In genomic region chr2:27079152-27079584, GRCm38 (mm10) we compare ENCODE assay signal across 8 mouse cellular contexts. TPM values are rescaled to one million over a fixed set of nuclear protein-coding genes. Genes with fewer than 3 reads are reported as not detected.
DNase-seq lines count a peak whose midpoint lies in the region; ATAC-seq lines count a peak whose summit lies in the region.

Adamtsl2 (plus strand) TSS chr2:27079379.

- no peaks in the 10 kb centered on the region for H3K9me3 ChIP-seq in lung, embryonic 16.5 days (ENCODE audit: control insufficient read depth, low read length)

- H3K27me3 ChIP-seq in lung, embryonic 16.5 days (ENCODE audit: control insufficient read depth, insufficient read depth, low read depth, low read length): 0 out of 2 replicates have a peak, but pooled peaks cover 5% of the 10 kb centered on the region

- peak; percentile 85 for DNase-seq in NIH3T3 (ENCODE audit: low read depth)
- DNase-seq in cerebellum, postnatal 10 days: peak; percentile 89 to 91
- DNase-seq in frontal cortex, postnatal 10 days (ENCODE audit: low spot score in 2 of 2): peak; percentile 68 to 72
- peak; percentile 37 to 49 for DNase-seq in layer of hippocampus, adult 8-10 months (ENCODE audit: low spot score in 2 of 2)
- peak; percentile 82 for DNase-seq in ovary, postnatal 36 days (ENCODE audit: low spot score)

- no peaks in the 10 kb centered on the region for H3K36me3 ChIP-seq in lung, embryonic 16.5 days (ENCODE audit: control insufficient read depth, insufficient read depth, low read length)

- peaks cover 39% of the 10 kb centered on the region for H3K4me1 ChIP-seq in lung, embryonic 16.5 days (replicated peaks; ENCODE audit: control insufficient read depth, insufficient read depth, low read length)

- H3K9ac ChIP-seq in lung, embryonic 16.5 days (ENCODE audit: low read length): peak within 1 kb of the TSS; percentile 45

- peak within 1 kb of the TSS; percentile 77 for H3K27ac ChIP-seq in lung, embryonic 16.5 days (ENCODE audit: low read length)

- peak within 1 kb of the TSS; percentile 39 for H3K4me3 ChIP-seq in lung, embryonic 16.5 days (ENCODE audit: low read length)

- peak; percentile 68 to 70 for ATAC-seq in hematopoietic stem cell, adult 5-6 weeks (replicated peaks in 1 of 2; ENCODE audit: insufficient read depth in 1 of 2, low FRiP score in 2 of 2, low TSS enrichment in 1 of 2, low read depth in 1 of 2, poor library complexity in 2 of 2, severe bottlenecking in 2 of 2)
- ATAC-seq in lung, embryonic 16.5 days (ENCODE audit: low read depth): peak; percentile 85
- ATAC-seq in inflammation-experienced regulatory T-cells, adult 6 months: no peak

- WGBS in lung, embryonic 16.5 days: under 1% methylated on average over 10 of the region's 10 CpGs

- H3K4me2 ChIP-seq in lung, embryonic 16.5 days (ENCODE audit: low read depth, low read length): peak within 1 kb of the TSS; percentile 52

RNA-seq across cellular contexts. Expression of gene Adamtsl2, which starts in this region (rescaled TPM):
- 2.3 TPM in 1 of 2 replicates, not detected in the other for total RNA-seq in hematopoietic stem cell, adult 5-6 weeks (2017)
- 10 to 100 TPM in 2 of 4 experiments, 1 to 10 TPM in 2; 8.9 to 13.8 (median 11.1) TPM for total RNA-seq in layer of hippocampus, adult 8-10 months (2022)
- 27.9 and 28.4 TPM in 2 replicates for polyA plus RNA-seq in lung, embryonic 16.5 days (2015; fragmentation: Nextera tagmentation; extraction: Ambion mirVana)
- not detected for polyA plus RNA-seq in inflammation-experienced regulatory T-cells, adult 6 months (2017; shearing (Covaris generic))

Comparison
In these comparisons a context has a peak if more than half of its experiments do, and no peak if none do; other contexts are left out.
1. RNA of gene Adamtsl2 (polyA plus RNA-seq): 27.9 to 28.4 TPM in lung, embryonic 16.5 days; not detected in inflammation-experienced regulatory T-cells, adult 6 months; every median in the first group is over 10 times any median in the second.
2. Peak in every context shown above with its lines, with median percentiles within 50 percentile points of each other: DNase-seq.